Mouse (Mus musculus) liver, embryonic 14.5 days (tissue): ENCODE measurements at regions not wholly inside any gene's neighbourhood (a gene's known extent, or its start where the extent isn't known, plus 50 kb on each side); places are given as distances from the start of the nearest gene placed in this dataset.

Experiments
- ATAC-seq: fragments of 200-750 bp; cut with Nextera tagmentation; 2 replicates; pipeline ENCODE4 v1.8.0; 2017; ENCODE audit warnings: moderate number of reproducible peaks, mild to moderate bottlenecking, moderate library complexity; ENCODE audit not compliant: insufficient read depth
- DNase-seq, 3 experiments: peaks; one replicate each; pipeline ENCODE4 v3.0.0-alpha.2; 2012 to 2013; ENCODE audit warnings: low read depth in 3 of 3, low spot score in 3 of 3
- H3K27ac ChIP-seq: fragments of 300-500 bp; sonication (generic); 2 replicates; pipeline ENCODE4 v1.5.1; 2014; ENCODE audit warnings: moderate library complexity, mild to moderate bottlenecking, control low read depth, inconsistent platforms
- H3K27me3 ChIP-seq: fragments of 300-500 bp; sonication (generic); 2 replicates; pipeline ENCODE4 v1.6.1; 2014; ENCODE audit warnings: mild to moderate bottlenecking, low read length, moderate library complexity; ENCODE audit not compliant: control insufficient read depth, insufficient read depth
- H3K36me3 ChIP-seq: fragments of 300-500 bp; sonication (generic); replicated peaks from 2 replicates; pipeline ENCODE4 v1.6.1; 2014; ENCODE audit warnings: low read depth; ENCODE audit not compliant: control insufficient read depth, insufficient read depth
- H3K4me1 ChIP-seq, 2 experiments: fragments of 200-500 bp in 1 of 2; fragments of 300-500 bp in 1 of 2; sonication (generic) in 1 of 2; replicated peaks; 2 replicates each; pipeline ENCODE4 v1.6.1; 2012 to 2014; ENCODE audit warnings: antibody characterized with exemption in 1 of 2, inconsistent platforms in 1 of 2, low read length in 1 of 2; ENCODE audit not compliant: control insufficient read depth in 2 of 2, insufficient read depth in 2 of 2
- H3K4me2 ChIP-seq: fragments of 300-500 bp; sonication (generic); 2 replicates; pipeline ENCODE4 v1.6.1; 2014; ENCODE audit warnings: low read depth, mild to moderate bottlenecking, control low read depth, moderate library complexity
- H3K4me3 ChIP-seq, 2 experiments: fragments of 200-500 bp in 1 of 2; fragments of 300-500 bp in 1 of 2; sonication (generic) in 1 of 2; 2 replicates each; pipeline ENCODE4 v1.5.1; 2012 to 2014; ENCODE audit warnings: low read depth in 2 of 2, low read length in 2 of 2, mild to moderate bottlenecking in 2 of 2, control low read depth in 1 of 2, inconsistent platforms in 1 of 2, moderate library complexity in 1 of 2; ENCODE audit not compliant: insufficient read depth in 1 of 2
- H3K9ac ChIP-seq: fragments of 300-500 bp; sonication (generic); replicated peaks from 2 replicates; pipeline ENCODE4 v1.6.1; 2014; ENCODE audit warnings: mild to moderate bottlenecking, control low read depth, moderate library complexity
- H3K9me3 ChIP-seq: fragments of 300-500 bp; sonication (generic); 2 replicates; pipeline ENCODE4 v1.6.1; 2016; ENCODE audit warnings: low read length, mixed read lengths; ENCODE audit not compliant: control insufficient read depth
- CTCF ChIP-seq: IDR thresholded peaks from 2 replicates; pipeline ENCODE4 v1.5.1; 2016; ENCODE audit warnings: antibody characterized with exemption, low read depth, control low read depth
- EP300 ChIP-seq: IDR thresholded peaks from 2 replicates; pipeline ENCODE4 v1.6.1; 2016; ENCODE audit warnings: antibody characterized with exemption, low read depth
- WGBS: fragments of 180-500 bp; shearing (Covaris S2); extraction: QIAGEN DNeasy Blood & Tissue Kit; methylation state at CpG from one replicate; pipeline ENCODE4 v1.1.7; 2014; ENCODE audit not compliant: insufficient replicate concordance; 5-methylcytosine and 5-hydroxymethylcytosine counted together

DNA sequence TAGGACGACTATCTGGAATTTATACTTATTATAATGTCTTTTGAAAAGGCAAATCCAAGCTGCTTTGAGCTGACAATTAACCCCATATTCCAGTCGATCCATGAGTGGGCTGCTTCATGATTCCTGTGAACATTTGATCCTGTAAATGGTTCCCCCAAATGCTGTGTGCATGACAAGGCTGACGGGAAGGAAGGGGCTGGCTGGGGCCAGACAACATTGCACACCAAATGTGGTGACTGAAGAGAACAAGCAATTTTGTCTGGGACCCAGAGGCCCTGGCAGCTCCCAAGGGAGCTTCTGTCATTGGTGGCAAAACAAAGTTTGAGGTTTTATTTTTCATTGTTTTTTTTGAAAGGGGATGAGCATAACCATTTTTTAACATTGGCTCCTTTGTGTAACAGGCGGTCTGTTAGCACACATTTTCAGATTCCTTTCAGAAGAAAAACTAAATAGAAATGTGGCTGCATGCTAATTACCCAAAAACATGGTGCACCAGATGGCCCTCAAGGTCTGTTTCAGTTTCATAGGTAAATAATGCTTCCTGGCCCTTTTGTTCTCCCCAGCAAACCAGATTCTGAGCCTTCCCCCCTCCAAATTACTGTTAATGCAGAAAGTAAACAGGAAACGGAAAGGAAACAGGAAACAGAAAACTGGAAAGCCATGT, 348.6 kb upstream of the Cd180 start:
- H3K27me3 ChIP-seq, result no peaks in the 10 kb centered on the region
- H3K27ac ChIP-seq, result no peak overlapping the region
- no peak for DNase-seq
- no peaks in the 10 kb centered on the region for H3K36me3 ChIP-seq
- H3K9me3 ChIP-seq, result no peaks in the 10 kb centered on the region
- WGBS, result 52% methylated on average over 5 of the region's 5 CpGs
- H3K4me1 ChIP-seq, result no peaks in the 10 kb centered on the region
- no peak overlapping the region for H3K9ac ChIP-seq
- no peak for ATAC-seq
- TF ChIP-seq EP300 (no peak), CTCF (no peak)
- no peak overlapping the region for H3K4me2 ChIP-seq
- H3K4me3 ChIP-seq, result no peak overlapping the region

DNA sequence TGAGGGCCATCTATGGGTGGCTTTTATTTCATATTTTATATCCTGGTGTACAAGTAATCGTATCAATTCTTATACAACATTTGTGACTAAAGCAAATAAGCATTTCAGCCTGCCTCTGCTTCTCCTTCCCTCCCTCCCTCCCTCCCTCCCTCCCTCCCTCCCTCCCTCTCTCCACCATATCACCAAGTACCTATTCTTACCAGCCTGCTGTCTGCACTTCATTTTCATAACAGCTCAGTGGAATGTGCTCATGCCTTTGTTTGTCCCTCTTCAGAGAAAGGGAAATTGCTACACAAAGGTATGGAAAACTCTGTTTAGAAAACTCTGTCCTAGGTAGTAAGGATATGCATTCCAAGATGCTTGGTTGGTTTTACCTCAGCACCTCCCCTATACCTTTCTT, 343.9 kb upstream of the Cd180 start:
- WGBS, result 48% methylated on average over 1 of the region's 1 CpGs
- no peak for ATAC-seq
- TF ChIP-seq EP300, result no peak
- TF ChIP-seq CTCF, result no peak

DNA sequence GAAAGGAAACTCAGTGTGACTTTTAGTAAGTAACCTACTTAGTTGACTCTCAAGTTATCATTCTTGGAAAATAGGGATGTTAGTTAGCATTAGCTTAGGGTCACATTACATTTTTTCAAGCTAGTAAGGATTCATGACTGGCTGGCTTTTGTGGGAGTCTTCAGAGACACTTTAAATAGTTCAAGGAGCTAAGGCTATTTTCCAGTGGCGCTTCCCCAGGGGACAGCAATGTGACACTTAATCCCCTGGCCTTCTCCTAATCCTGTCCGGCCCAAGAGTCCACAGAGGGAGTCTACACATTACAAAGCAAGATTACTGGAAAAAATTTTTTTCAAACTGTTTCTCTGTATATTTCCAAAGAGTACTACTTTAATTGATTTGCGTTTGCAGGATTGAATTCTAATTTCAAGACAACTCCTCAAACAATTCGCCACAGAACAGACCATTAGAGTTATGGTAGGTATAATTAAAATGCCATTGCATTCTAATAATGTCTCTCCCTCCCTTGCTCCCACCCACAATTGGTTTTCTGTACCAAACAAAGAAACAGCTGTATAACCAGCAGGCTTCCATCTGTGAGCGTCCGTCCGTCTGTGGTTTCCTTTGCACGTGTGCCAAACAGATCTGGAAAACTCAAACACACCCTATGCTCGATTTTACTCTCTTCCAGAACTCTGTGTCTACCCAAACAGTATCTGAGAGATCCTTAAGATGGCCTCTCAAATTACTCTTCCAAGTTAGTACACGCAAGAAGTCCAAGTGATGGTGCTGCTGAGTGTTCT, 341.1 kb upstream of the Cd180 start:
- no peak overlapping the region for H3K4me2 ChIP-seq
- ATAC-seq (no peak), DNase-seq (no peak)
- H3K9me3 ChIP-seq, result no peaks in the 10 kb centered on the region
- TF ChIP-seq EP300, result no peak
- no peak for TF ChIP-seq CTCF
- no peaks in the 10 kb centered on the region for H3K36me3 ChIP-seq
- H3K9ac ChIP-seq, result no peak overlapping the region
- WGBS, result 50% methylated on average over 10 of the region's 10 CpGs
- H3K27me3 ChIP-seq, result no peaks in the 10 kb centered on the region
- no peak overlapping the region for H3K4me3 ChIP-seq
- H3K4me1 ChIP-seq, result no peaks in the 10 kb centered on the region
- H3K27ac ChIP-seq, result no peak overlapping the region

More for the DNA sequence above, 343.9 kb upstream of the Cd180 start:
- no peak overlapping the region for H3K9ac ChIP-seq
- no peak overlapping the region for H3K4me3 ChIP-seq
- H3K36me3 ChIP-seq, result no peaks in the 10 kb centered on the region
- H3K4me1 ChIP-seq, result no peaks in the 10 kb centered on the region
- no peaks in the 10 kb centered on the region for H3K27me3 ChIP-seq
- H3K4me2 ChIP-seq, result no peak overlapping the region
- no peak for DNase-seq
- no peaks in the 10 kb centered on the region for H3K9me3 ChIP-seq
- H3K27ac ChIP-seq, result no peak overlapping the region

DNA sequence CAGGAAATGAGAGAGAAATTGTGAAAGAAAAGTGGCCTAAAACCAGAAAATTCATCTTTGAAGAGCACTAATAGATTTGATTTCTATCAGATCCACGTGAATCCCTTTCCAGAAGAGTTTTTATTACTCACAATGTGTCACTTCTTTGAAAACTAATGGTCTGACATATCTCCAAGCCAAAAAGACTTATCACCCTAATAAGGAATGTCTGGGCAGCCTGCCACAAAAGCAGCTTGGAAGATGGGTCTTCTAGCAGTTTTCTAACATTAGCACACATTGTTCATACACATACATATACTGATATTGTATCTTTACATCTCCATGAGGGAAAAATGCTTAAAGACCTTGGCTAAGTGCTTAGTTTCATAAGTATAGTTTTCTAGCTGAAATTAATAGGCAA, 337.8 kb upstream of the Cd180 start:
- WGBS, result 25% methylated on average over 1 of the region's 1 CpGs
- Histone ChIP-seq H3K9ac (no peak overlapping the region), H3K36me3 (no peaks in the 10 kb centered on the region), H3K4me1 (no peaks in the 10 kb centered on the region), H3K27me3 (no peaks in the 10 kb centered on the region), H3K4me2 (no peak overlapping the region), H3K4me3 (no peak overlapping the region), H3K9me3 (no peaks in the 10 kb centered on the region), H3K27ac (no peak overlapping the region)
- ATAC-seq (no peak), DNase-seq (no peak)
- no peak for TF ChIP-seq CTCF
- TF ChIP-seq EP300, result no peak

DNA sequence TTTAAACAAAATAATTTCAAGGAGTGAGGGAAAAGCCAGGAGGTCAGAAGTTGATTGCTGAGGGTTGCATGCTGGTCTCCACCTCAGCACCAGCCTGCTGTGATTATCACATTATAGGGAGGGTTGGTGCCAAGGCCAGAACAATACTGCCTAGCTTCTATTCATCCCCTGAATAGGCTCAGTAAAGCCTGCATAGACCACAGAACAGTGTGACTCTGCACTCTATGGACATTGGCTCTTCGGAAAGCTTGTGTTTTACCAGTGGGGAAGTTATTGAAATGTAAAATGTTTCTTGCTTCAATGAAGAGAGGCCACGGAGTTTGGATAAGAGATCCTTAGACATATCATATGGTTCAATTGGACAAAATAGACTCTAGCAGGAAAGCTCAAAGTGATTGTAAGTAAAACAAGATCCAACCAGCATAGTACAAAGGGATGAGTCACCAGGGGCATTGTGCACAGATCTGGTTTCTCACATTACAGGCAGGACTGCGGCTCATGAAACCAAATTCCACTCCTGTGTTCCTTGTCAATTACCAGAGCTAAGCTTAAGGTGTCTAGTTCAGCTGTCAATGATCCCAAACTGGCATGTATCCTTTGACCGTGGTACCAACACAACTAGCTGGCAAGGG, 320.8 kb upstream of the Cd180 start:
- DNase-seq, result no peak
- no peak for TF ChIP-seq CTCF
- no peak for TF ChIP-seq EP300
- no peaks in the 10 kb centered on the region for H3K36me3 ChIP-seq

More for the DNA sequence above, 320.8 kb upstream of the Cd180 start:
- Histone ChIP-seq H3K4me1 (no peaks in the 10 kb centered on the region), H3K27ac (no peak overlapping the region), H3K9me3 (no peaks in the 10 kb centered on the region), H3K4me2 (no peak overlapping the region), H3K9ac (no peak overlapping the region), H3K4me3 (no peak overlapping the region), H3K27me3 (no peaks in the 10 kb centered on the region)
- whole genome bisulfite sequencing, result 55% methylated on average over 4 of the region's 4 CpGs
- no peak for ATAC-seq
